Mouse (Mus musculus): ENCODE results near the gene Hras. TPM values are rescaled to one million over a fixed set of nuclear protein-coding genes. Genes with fewer than 3 reads are reported as not detected.

The Hras gene
- polyA plus RNA-seq, 1 experiment from 2014 or later = 93.4 TPM

DNA sequence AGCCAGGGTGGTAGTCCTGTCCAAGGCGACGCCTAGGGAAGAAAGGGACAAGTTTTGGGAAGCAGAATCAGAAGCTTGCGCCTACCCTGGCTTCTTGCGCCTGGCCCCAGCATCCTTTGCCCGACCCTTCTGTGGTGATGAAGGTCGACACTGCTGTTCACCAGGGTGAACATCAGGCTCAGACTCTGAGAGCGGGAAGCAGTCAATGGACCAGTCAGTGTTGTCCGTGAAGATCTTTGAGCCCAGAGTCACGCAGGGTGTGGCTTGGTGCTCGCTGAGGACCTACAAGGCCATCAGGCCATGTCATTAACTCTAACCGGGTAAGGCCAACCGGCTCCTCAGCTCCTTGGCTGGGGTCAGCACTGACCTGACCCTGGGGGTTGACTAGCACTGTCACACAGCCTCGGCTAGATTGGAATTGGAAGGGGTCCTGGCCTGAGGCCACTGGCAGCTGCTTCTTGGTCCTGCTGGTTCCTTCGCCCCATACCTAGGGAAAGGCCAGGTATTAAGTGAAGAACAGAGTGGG, 16.9 kb upstream of the Hras start:
- H3K9ac ChIP-seq (replicated peaks) = no peak overlapping the region
- no peaks in the 10 kb centered on the region for H3K36me3 ChIP-seq
- H3K27me3 ChIP-seq = no peaks in the 10 kb centered on the region
- 90% methylated on average over 14 of the region's 14 CpGs for WGBS
- H3K4me3 ChIP-seq = no peak overlapping the region
- no peak overlapping the region for H3K27ac ChIP-seq (replicated peaks)
- H3K9me3 ChIP-seq = no peaks in the 10 kb centered on the region
- no peak overlapping the region for H3K4me2 ChIP-seq (replicated peaks)
- ATAC-seq (ENCODE audit: low FRiP score, low read depth) = no peak
- H3K4me1 ChIP-seq = peaks cover 11% of the 10 kb centered on the region

DNA sequence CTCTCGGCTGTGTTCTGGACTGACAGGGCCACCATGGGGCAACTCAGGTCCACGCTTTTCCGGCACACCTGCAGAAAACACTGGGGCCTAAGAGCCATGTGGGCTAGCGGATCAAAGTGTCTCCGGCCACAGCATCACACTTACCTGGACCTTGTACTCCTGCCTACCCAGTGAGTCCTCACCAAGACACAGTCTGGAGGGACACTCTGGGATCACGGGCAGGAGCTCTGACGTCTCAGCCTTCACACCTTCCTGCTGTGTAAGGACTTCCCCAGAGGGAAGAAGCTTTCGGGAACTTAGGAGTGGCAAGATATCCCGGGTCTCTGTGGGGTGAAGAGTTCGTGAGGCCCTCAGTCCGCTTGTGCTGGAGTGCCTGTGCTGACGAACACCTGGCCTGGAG, 16.3 kb upstream of the Hras start:
- no peak overlapping the region for H3K9ac ChIP-seq (replicated peaks)
- H3K4me2 ChIP-seq (replicated peaks) = no peak overlapping the region
- ATAC-seq (ENCODE audit: low FRiP score, low read depth) = no peak
- no peak overlapping the region for H3K4me3 ChIP-seq
- no peak overlapping the region for H3K27ac ChIP-seq (replicated peaks)
- H3K27me3 ChIP-seq = no peaks in the 10 kb centered on the region
- peaks cover 10% of the 10 kb centered on the region for H3K4me1 ChIP-seq
- no peaks in the 10 kb centered on the region for H3K9me3 ChIP-seq
- WGBS = 85% methylated on average over 12 of the region's 12 CpGs
- no peaks in the 10 kb centered on the region for H3K36me3 ChIP-seq

DNA sequence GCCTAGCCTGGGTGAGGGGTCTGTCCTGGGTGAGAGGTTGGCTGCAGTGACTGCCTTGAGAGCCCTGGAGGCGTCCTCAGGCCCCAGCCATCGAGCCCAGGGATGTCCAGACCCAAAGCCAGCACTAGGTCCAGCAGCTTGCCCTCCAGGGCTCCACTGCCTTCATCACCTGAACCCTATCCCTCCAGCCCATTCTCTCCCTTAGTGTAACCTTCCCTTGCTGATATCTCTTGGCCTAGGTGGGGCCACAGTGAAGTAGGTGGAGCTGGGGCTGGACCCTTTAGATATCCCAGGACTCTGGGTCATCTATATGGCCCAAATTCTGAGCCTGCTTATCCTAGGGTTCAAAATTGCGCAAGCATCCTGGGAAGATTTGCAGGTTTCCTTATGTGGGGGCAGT, 15.7 kb upstream of the Hras start:
- Histone ChIP-seq H3K9ac (replicated peaks) (no peak overlapping the region), H3K4me1 (peaks cover 4% of the 10 kb centered on the region), H3K36me3 (no peaks in the 10 kb centered on the region), H3K4me3 (no peak overlapping the region), H3K9me3 (no peaks in the 10 kb centered on the region), H3K4me2 (replicated peaks) (no peak overlapping the region), H3K27ac (replicated peaks) (no peak overlapping the region), H3K27me3 (no peaks in the 10 kb centered on the region)
- no peak for ATAC-seq (ENCODE audit: low FRiP score, low read depth)
- 77% methylated on average over 3 of the region's 3 CpGs for WGBS

DNA sequence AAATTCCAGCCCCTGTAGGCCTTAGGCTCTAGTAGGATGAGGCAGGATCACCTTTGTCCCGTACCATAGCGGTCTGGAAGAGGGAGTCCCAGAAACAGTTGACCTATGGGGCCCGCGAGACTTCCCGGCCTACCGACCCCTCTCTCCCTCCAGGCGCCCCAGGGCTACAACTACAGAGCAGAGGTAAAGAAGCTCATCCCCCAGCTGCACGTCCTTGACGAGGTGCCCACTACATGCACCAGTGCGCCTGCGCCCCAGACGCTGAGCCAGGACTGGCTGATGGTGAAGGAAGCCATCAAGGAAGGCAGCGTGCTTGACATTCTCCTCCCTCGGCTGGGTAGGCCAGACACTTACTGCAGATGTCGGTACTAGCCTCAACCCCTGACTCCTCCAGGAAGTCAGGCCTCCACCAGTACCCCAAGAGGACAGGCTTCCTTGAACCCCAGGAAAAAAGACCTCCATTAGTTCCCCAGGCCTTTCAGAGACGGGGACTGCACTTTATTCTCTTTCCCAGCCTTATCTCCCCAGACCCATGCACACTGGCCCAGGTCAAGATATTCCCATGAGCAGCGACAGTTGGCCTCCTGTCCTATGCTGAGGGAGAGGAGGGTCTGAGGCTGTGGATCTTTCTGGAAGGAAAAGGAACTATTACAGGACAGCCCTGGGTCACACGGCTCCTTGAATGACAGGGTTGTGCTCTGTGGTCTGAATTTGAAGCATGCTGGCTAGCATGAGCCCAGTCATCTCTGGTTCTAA, 12.6 kb upstream of the Hras start:
- no peak overlapping the region for H3K4me3 ChIP-seq
- no peak overlapping the region for H3K4me2 ChIP-seq (replicated peaks)
- ATAC-seq (ENCODE audit: low FRiP score, low read depth) = no peak
- H3K27me3 ChIP-seq = no peaks in the 10 kb centered on the region
- no peaks in the 10 kb centered on the region for H3K4me1 ChIP-seq
- H3K9ac ChIP-seq (replicated peaks) = no peak overlapping the region
- no peaks in the 10 kb centered on the region for H3K9me3 ChIP-seq
- no peak overlapping the region for H3K27ac ChIP-seq (replicated peaks)
- WGBS = 93% methylated on average over 18 of the region's 18 CpGs
- H3K36me3 ChIP-seq = no peaks in the 10 kb centered on the region

DNA sequence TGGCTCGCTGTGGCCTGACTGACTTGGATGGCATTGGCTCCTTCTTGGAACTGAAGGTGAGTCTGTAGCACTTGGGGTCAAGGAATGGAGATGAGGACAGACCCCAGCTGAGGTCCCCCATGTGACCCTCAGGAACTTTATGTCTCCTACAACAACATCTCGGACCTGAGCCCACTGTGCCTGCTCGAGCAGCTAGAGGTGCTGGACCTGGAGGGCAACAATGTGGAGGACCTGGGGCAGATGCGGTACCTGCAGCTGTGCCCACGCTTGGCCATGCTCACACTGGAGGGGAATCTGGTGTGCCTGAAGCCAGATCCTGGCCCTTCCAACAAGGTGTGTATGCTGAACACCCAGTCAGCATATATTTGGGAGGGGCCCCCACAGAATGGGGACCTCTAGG, 11.7 kb upstream of the Hras start:
- H3K9me3 ChIP-seq = no peaks in the 10 kb centered on the region
- WGBS = 92% methylated on average over 5 of the region's 5 CpGs
- no peaks in the 10 kb centered on the region for H3K27me3 ChIP-seq
- H3K27ac ChIP-seq (replicated peaks) = no peak overlapping the region
- no peaks in the 10 kb centered on the region for H3K4me1 ChIP-seq
- no peak overlapping the region for H3K9ac ChIP-seq (replicated peaks)
- H3K4me2 ChIP-seq (replicated peaks) = no peak overlapping the region
- ATAC-seq (ENCODE audit: low FRiP score, low read depth) = no peak
- H3K4me3 ChIP-seq = no peak overlapping the region
- H3K36me3 ChIP-seq = no peaks in the 10 kb centered on the region

DNA sequence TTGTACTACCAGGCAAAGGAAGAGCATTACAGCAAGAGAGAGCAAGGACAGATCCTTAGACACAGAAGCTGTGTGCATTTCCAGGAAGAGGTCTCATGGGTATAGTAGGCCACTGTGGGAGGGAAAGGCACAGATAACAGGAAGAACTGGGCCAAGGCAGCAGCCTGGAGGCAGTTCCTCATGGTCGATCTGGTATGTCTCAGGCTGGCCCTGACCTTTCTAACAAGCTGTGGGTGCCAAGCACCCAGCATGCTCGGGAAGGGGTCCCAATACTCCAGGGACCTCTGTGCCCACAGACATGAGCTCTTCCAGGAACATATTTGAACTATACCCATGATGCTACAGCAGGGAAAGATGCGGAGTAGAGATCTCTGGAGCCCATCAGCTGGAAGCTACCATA, 10.7 kb upstream of the Hras start:
- Histone ChIP-seq H3K9ac (replicated peaks) (no peak overlapping the region), H3K36me3 (no peaks in the 10 kb centered on the region), H3K9me3 (no peaks in the 10 kb centered on the region), H3K4me2 (replicated peaks) (no peak overlapping the region), H3K27me3 (no peaks in the 10 kb centered on the region), H3K4me3 (no peak overlapping the region), H3K27ac (replicated peaks) (no peak overlapping the region), H3K4me1 (no peaks in the 10 kb centered on the region)
- no peak for ATAC-seq (ENCODE audit: low FRiP score, low read depth)
- 80% methylated on average over 3 of the region's 3 CpGs for WGBS

DNA sequence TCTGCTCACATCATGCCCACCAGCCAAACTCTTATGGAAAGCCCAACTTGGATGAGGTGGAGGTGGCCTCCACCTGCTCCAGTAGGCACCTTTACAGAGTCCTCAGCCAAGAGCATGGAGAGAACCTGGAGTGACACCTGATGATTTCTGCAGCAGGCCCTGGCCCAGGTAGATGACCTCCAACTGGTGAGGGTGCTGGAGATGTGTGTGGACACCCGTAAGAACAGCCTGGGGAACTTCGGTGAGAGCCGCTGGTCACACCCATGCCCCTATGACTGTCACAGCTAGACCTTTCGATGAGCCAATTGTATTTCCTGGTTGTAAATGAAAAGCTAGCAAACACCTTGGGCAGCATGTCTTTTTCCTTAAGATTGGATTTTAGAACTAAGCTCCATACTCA, 4.3 kb upstream of the Hras start:
- Histone ChIP-seq H3K36me3 (no peaks in the 10 kb centered on the region), H3K4me2 (replicated peaks) (no peak overlapping the region), H3K27me3 (no peaks in the 10 kb centered on the region), H3K4me1 (peaks cover 14% of the 10 kb centered on the region), H3K9ac (replicated peaks) (no peak overlapping the region), H3K9me3 (no peaks in the 10 kb centered on the region), H3K27ac (replicated peaks) (no peak overlapping the region), H3K4me3 (no peak overlapping the region)
- no peak for ATAC-seq (ENCODE audit: low FRiP score, low read depth)
- WGBS = 92% methylated on average over 4 of the region's 4 CpGs

DNA sequence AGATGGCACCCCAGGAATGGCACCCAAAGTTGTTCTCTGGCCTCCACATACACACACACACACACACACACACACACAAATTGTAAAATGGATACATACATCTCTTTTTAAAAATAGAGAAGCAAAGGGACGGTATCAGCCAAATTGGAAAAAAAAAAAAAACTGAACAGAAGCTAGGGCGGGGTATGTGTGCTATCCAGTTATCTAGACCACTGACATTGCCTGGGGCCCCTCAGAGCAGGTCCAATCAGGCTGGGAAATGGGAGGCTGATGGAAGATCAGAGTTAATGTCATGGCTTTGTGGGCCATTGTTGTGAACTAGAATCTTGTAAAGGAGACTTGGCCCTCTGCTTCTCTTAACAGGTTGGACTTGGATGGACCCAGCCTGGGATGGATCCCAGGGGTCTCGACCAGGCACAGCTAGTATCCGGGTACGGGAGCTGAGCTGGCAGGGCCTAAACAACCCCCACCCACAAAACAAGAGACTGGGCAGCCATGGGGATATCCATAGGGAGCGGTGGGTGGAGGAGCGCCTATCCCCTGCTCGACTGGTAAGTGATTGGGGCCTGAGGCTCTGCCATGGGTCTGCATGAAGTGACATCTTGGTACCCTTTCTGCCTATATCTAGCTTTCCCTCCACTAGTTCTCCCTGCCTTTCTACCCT, 2.9 kb upstream of the Hras start:
- Histone ChIP-seq H3K4me2 (replicated peaks) (no peak overlapping the region), H3K9ac (replicated peaks) (no peak overlapping the region), H3K9me3 (no peaks in the 10 kb centered on the region), H3K4me1 (peaks cover 27% of the 10 kb centered on the region), H3K36me3 (peaks cover 7% of the 10 kb centered on the region), H3K4me3 (no peak overlapping the region), H3K27ac (replicated peaks) (no peak overlapping the region), H3K27me3 (no peaks in the 10 kb centered on the region)
- no peak for ATAC-seq (ENCODE audit: low FRiP score, low read depth)
- WGBS = 88% methylated on average over 8 of the region's 8 CpGs

DNA sequence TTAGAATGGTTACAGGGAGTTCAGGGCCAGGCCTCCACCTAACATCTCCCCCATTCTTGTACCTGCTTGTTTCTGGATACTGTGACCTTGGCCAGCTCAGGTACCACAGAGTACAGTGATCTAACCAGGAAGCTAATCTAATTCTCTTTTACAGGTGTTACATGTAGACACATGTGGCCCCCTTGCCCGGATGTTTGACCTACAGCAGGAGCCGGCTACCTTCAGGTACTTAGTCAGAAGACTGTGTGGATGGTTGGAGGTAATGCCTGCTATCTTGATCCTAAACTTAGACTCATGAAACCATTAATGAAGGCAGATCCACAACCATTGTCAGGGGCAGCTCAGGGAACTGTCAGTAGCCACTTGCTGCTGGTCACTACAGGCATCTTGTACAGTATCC, 1.9 kb upstream of the Hras start:
- no peak for ATAC-seq (ENCODE audit: low FRiP score, low read depth)
- Histone ChIP-seq H3K9ac (replicated peaks) (no peak overlapping the region), H3K4me3 (no peak overlapping the region)

DNA sequence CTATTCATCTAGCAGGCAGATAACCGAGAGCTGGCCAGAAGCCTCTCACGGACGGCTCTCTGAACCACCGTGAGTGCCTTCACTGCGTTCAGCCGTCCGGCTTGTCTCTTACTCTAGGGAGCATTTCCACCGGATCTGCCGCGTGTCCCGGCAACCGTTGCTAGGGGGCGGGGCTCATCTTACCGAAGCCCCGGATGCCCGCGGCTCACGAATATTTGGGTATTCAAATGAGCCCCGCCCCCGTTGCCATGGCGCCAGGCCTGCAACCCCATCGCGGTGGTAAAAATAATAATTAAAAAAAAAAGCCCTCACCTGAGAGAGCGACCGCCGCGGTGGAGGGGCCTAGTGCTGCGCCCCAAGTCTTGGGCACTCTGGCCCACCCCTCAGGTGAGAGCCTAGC, 1.0 kb upstream of the Hras start:
- peak; percentile 25 for ATAC-seq (ENCODE audit: low FRiP score, low read depth)
- WGBS = under 1% methylated on average over 28 of the region's 28 CpGs
- H3K27me3 ChIP-seq = no peaks in the 10 kb centered on the region
- H3K4me1 ChIP-seq = peaks cover 28% of the 10 kb centered on the region
- no peaks in the 10 kb centered on the region for H3K9me3 ChIP-seq
- peak overlapping the region; percentile 93 for H3K4me3 ChIP-seq
- H3K27ac ChIP-seq (replicated peaks) = peak overlapping the region; percentile 75
- H3K36me3 ChIP-seq = peaks cover 27% of the 10 kb centered on the region
- peak overlapping the region; percentile 93 for H3K4me2 ChIP-seq (replicated peaks)
- peak overlapping the region; percentile 63 for H3K9ac ChIP-seq (replicated peaks)

More for the DNA sequence above, 1.9 kb upstream of the Hras start:
- Histone ChIP-seq H3K4me1 (peaks cover 28% of the 10 kb centered on the region), H3K4me2 (replicated peaks) (peak overlapping the region; percentile 93), H3K36me3 (peaks cover 17% of the 10 kb centered on the region), H3K27ac (replicated peaks) (no peak overlapping the region), H3K9me3 (no peaks in the 10 kb centered on the region), H3K27me3 (no peaks in the 10 kb centered on the region)
- 94% methylated on average over 2 of the region's 2 CpGs for WGBS

DNA sequence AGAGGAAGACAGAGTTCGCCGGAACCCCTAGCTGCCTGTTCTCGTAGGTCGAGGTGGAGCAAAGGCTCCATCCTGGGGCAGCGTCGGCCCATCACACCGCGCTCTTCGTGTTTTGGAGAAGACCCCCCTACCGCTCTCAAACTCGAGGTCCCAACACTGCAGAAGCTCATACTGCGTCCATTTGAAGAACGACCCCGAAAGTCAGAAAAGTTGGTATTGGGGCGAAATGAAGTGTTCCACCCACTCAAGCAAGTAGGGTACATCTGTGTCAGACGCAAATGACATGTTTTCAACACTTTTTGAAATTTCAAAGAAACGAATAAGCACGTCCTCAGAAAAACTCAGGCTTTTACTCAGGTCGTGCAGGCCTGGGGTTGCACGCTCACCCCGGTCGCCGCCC, 604 bp upstream of the Hras start:
- Histone ChIP-seq H3K27me3 (no peaks in the 10 kb centered on the region), H3K9ac (replicated peaks) (peak overlapping the region; percentile 59), H3K27ac (replicated peaks) (peak overlapping the region; percentile 75), H3K4me2 (replicated peaks) (peak overlapping the region; percentile 93), H3K36me3 (peaks cover 31% of the 10 kb centered on the region), H3K9me3 (no peaks in the 10 kb centered on the region), H3K4me3 (peak overlapping the region; percentile 93), H3K4me1 (peaks cover 28% of the 10 kb centered on the region)
- under 1% methylated on average over 23 of the region's 23 CpGs for WGBS
- ATAC-seq (ENCODE audit: low FRiP score, low read depth) = no peak

DNA sequence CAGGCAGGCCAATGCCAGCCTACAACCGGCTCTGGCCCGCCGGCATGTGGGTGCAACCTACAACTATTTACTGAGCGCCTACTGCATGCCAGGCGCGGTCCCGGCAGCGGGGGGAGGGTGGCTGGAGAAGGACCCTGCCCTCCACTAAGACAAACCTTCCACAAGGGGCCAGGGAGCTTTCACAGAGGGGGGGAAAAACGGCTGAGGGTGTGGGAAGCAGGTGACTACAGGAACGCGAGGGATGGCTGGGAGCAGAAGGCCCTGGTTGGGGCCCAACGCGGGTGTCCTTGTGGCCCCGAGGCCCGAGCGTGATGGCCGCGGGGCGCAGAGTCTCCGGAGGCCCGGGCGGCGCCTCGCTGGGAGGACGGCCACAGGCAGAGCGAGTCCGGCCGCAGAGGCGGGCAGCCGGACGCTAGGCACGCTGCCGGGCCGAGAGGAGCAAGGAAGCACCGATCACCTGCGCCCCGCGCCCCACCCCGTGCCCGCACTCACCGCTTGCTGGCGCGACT, 403 bp downstream of the Hras start:
- H3K4me2 ChIP-seq (replicated peaks) = peak overlapping the region; percentile 93
- H3K4me1 ChIP-seq = peaks cover 28% of the 10 kb centered on the region
- no peaks in the 10 kb centered on the region for H3K9me3 ChIP-seq
- ATAC-seq (ENCODE audit: low FRiP score, low read depth) = no peak; the same call in none of the 2 replicates
- H3K4me3 ChIP-seq = peak overlapping the region; percentile 93
- peaks cover 36% of the 10 kb centered on the region for H3K36me3 ChIP-seq
- no peaks in the 10 kb centered on the region for H3K27me3 ChIP-seq
- WGBS = 0% methylated on average over 36 of the region's 43 CpGs
- H3K27ac ChIP-seq (replicated peaks) = peak overlapping the region; percentile 85
- peak overlapping the region; percentile 97 for H3K9ac ChIP-seq (replicated peaks)

Measured in midbrain, embryonic 12.5 days (tissue).